Mouse (Mus musculus) kidney, embryonic 16.5 days (tissue): ENCODE data around the gene Olfr1161. TPM values are rescaled to one million over a fixed set of nuclear protein-coding genes. Genes with fewer than 3 reads are reported as not detected.
"Not testable (repeated sequence)": the region's sequence is repeated elsewhere in the genome, so short reads cannot be mapped to it uniquely, and the experiment has no call there.

ENCODE experiments used
- ATAC-seq: fragments of 200-750 bp; cut with Nextera tagmentation; 2 replicates; pipeline ENCODE4 v1.8.0; 2017; ENCODE audit warnings: moderate TSS enrichment; ENCODE audit not compliant: low FRiP score, low TSS enrichment
- H3K27ac ChIP-seq: fragments of 300-500 bp; sonication (generic); 2 replicates; pipeline ENCODE4 v1.5.1; 2014; ENCODE audit warnings: low read length
- H3K27me3 ChIP-seq: fragments of 300-500 bp; sonication (generic); 2 replicates; pipeline ENCODE4 v1.6.1; 2014; ENCODE audit warnings: low read length, control low read depth, mixed read lengths; ENCODE audit not compliant: insufficient read depth
- H3K36me3 ChIP-seq: fragments of 300-500 bp; sonication (generic); 2 replicates; pipeline ENCODE4 v1.6.1; 2014; ENCODE audit warnings: low read length, control low read depth, mixed read lengths; ENCODE audit not compliant: insufficient read depth
- H3K4me1 ChIP-seq: fragments of 300-500 bp; sonication (generic); 2 replicates; pipeline ENCODE4 v1.6.1; 2014; ENCODE audit warnings: low read length, control low read depth, mixed read lengths; ENCODE audit not compliant: insufficient read depth
- H3K4me2 ChIP-seq: fragments of 300-500 bp; sonication (generic); replicated peaks from 2 replicates; pipeline ENCODE4 v1.6.1; 2014; ENCODE audit warnings: low read depth, low read length
- H3K4me3 ChIP-seq: fragments of 300-500 bp; sonication (generic); 2 replicates; pipeline ENCODE4 v1.5.1; 2014; ENCODE audit warnings: mild to moderate bottlenecking, low read length
- H3K9ac ChIP-seq: fragments of 300-500 bp; sonication (generic); replicated peaks from 2 replicates; pipeline ENCODE4 v1.6.1; 2014; ENCODE audit warnings: low read length
- H3K9me3 ChIP-seq: fragments of 300-500 bp; sonication (generic); 2 replicates; pipeline ENCODE4 v1.6.1; 2016; ENCODE audit warnings: low read length, control low read depth
- WGBS: fragments of 180-500 bp; shearing (Covaris S2); extraction: QIAGEN DNeasy Blood & Tissue Kit; methylation state at CpG from one replicate; pipeline ENCODE4 v1.1.7; 2014; 5-methylcytosine and 5-hydroxymethylcytosine counted together
- polyA plus RNA-seq: library from polyadenylated mRNA; unstranded; fragments of >200 nt; fragmentation: Nextera tagmentation; extraction: Ambion mirVana; gene quantifications from 2 replicates; pipeline ENCODE4 v1.2.1, GENCODE M21; 2015

Olfr1161 gene
- polyA plus RNA-seq: not detected in 2 replicates

DNA sequence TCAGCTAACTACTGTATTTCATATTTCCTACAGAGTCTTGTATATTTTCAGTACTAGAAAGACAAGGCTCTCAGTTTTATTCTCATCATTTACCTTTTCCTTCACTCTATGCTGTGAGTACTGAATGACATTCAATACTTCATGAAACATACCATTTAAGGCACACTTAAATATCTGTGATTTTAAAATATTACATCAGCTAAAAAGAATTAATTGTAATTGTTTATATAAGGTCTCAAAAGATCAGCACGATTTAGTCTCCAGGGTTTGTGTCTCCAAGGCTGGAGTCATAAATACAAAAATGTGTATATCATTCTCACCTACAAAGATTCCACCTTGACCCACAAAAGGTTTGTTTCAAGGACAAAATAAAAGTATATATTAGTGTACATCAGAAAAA is at the start of gene Olfr1161:
Olfr1161 (plus strand) TSS at position 301 of the 400 bp plus-strand sequence.
- H3K27me3 ChIP-seq, H3K4me3 ChIP-seq, H3K9ac ChIP-seq, H3K27ac ChIP-seq, ATAC-seq, H3K4me1 ChIP-seq, H3K4me2 ChIP-seq, H3K9me3 ChIP-seq, H3K36me3 ChIP-seq: not testable (repeated sequence)
- 93% methylated on average over 1 of the region's 1 CpGs for WGBS

DNA sequence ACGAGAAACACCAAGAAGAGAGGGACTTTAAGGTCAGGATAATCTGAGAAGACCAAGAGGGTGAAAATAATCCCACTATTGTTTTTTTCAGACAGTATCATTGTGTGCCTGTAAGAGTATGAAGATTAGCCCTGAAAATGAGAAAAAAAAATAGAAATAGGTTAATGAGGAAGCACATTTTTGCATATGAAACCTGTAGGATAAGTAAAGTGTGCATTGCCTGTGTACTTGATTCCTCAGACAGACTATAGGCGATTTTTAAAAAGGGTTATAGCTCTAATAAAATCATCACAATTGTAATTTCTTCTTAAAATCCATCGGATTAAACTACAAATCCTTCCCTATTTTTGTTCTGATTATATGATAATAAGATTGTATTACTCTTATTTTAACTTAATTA is 48.0 kb upstream of the Olfr1161 start, which contains the start of gene Olfr74:
Olfr74 (minus strand) TSS at position 101 of the 400 bp plus-strand sequence.
- no peaks in the 10 kb centered on the region for H3K36me3 ChIP-seq
- H3K4me1 ChIP-seq: no peaks in the 10 kb centered on the region
- H3K9ac ChIP-seq: no peak within 1 kb of the TSS
- H3K9me3 ChIP-seq: no peaks in the 10 kb centered on the region
- no peak within 1 kb of the TSS for H3K4me2 ChIP-seq
- no peak within 1 kb of the TSS for H3K27ac ChIP-seq
- H3K27me3 ChIP-seq: no peaks in the 10 kb centered on the region
- ATAC-seq: no peak
- WGBS: 78% methylated on average over 3 of the region's 3 CpGs
- H3K4me3 ChIP-seq: no peak within 1 kb of the TSS

DNA sequence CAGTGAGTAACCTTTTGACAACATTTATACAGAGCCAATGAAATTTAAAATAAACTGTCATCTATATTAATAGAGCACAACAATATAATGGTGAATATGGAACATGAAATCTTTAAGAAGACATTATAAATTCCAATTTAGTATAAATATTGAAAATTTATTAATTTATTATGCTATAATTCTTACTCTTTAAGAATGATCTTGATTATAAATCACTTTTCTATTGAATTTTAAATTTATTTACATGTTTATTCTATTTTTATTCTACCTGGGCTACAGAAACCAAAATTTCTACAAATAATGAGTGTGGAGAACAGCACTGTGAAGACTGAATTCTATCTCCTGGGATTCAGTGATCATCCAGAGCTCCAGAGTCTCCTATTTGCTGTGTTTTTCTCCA is 32.8 kb upstream of the Olfr1161 start, which contains the start of gene Olfr1158:
Olfr1158 (plus strand) TSS at position 301 of the 400 bp plus-strand sequence.
- Histone ChIP-seq H3K36me3 (no peaks in the 10 kb centered on the region), H3K27me3 (no peaks in the 10 kb centered on the region), H3K4me3 (no peak within 1 kb of the TSS), H3K4me2 (no peak within 1 kb of the TSS), H3K9me3 (no peaks in the 10 kb centered on the region), H3K27ac (no peak within 1 kb of the TSS), H3K9ac (no peak within 1 kb of the TSS), H3K4me1 (no peaks in the 10 kb centered on the region)
- no peak for ATAC-seq

DNA sequence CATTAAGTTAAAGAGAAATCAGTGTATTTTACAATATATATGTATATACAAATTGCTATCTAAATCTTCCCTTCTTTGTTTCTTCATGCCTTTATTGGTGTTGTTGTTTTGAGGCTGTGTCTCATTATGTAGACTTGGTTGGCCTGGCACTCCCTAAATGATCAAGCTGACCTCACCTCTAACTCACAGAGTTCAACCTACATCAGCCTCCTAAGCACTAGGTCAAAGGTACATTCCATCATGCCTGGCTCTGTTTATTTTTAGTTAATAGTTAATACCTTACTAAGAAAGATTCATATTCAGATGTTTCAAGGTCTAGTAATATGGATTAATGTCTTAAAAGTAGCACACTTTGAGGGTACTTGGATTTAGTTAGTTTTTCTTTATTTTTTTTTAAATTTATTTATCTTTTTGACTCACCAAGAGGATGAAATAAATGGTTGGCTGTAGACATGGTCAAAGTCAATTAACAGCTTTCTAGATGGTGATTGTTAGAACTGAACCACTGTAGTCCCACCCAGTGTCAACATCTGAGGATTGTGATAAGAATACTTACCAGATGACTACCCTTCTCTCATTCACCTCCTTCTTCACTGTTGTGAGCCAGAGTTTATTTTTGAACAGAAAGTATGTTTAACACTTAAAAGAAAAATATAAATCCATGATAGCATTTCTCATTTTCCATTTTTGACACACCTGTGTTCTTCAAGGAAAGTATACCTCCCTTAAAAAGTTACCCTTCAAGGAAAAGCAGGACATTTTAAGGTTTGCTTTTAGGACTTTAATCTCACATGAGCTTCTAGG is 14.9 kb upstream of the Olfr1161 start, which contains the start of gene Olfr1160:
Olfr1160 (minus strand) TSS at position 754 of the 804 bp plus-strand sequence.
- Histone ChIP-seq H3K4me2 (no peak within 1 kb of the TSS), H3K27me3 (no peaks in the 10 kb centered on the region), H3K9ac (no peak within 1 kb of the TSS), H3K4me1 (no peaks in the 10 kb centered on the region), H3K9me3 (no peaks in the 10 kb centered on the region), H3K4me3 (no peak within 1 kb of the TSS), H3K36me3 (no peaks in the 10 kb centered on the region), H3K27ac (no peak within 1 kb of the TSS)
- no peak for ATAC-seq

DNA sequence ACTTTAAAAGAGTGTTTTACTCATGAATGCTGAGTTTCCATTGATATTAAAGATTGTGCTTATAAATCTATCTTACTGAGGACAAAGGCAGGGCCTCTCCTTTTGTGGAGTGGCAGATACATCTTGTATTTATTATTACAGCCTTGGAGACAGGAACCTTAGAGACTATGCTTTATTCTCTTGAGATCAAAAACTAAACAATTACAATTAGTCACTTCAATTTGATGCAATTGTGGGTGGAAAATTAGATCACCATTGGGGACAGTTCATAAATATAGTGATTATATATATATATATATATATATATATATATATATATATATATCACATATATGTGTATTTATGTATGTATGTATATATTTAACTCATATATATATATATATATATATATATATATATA is 15.0 kb downstream of the Olfr1161 start, which contains the start of gene Olfr73:
Olfr73 (minus strand) TSS at position 101 of the 400 bp plus-strand sequence.
- ATAC-seq: no peak

DNA sequence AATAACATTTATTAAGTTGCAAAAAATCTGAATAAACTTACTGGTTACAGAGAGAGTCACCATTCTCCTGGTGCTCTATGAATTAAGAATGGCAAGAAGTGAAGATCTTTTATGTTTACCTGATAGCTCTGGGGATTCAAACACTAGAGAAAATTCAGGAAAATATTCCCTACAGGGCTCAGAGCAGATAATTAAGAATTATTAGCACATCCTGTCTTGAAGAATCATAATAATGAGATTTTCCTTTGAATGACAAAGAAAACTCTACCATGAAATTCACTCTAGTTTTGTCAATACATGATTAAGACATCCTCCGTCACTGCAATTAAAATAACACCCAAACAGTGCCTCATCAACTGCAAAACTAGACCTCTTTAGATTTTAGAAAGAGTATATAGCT is 28.5 kb downstream of the Olfr1161 start, which contains the start of gene Olfr1162:
Olfr1162 (minus strand) TSS at position 101 of the 400 bp plus-strand sequence.
- no peaks in the 10 kb centered on the region for H3K27me3 ChIP-seq
- no peak within 1 kb of the TSS for H3K9ac ChIP-seq
- H3K4me3 ChIP-seq: no peak within 1 kb of the TSS
- no peak within 1 kb of the TSS for H3K27ac ChIP-seq
- no peak within 1 kb of the TSS for H3K4me2 ChIP-seq
- 79% methylated on average over 1 of the region's 1 CpGs for WGBS
- ATAC-seq: no peak
- H3K36me3 ChIP-seq: no peaks in the 10 kb centered on the region
- H3K4me1 ChIP-seq: no peaks in the 10 kb centered on the region
- H3K9me3 ChIP-seq: no peaks in the 10 kb centered on the region

More for the DNA sequence above, 15.0 kb downstream of the Olfr1161 start, which contains the start of gene Olfr73:
- Histone ChIP-seq H3K36me3 (no peaks in the 10 kb centered on the region), H3K4me1 (no peaks in the 10 kb centered on the region), H3K4me2 (no peak within 1 kb of the TSS), H3K9me3 (no peaks in the 10 kb centered on the region), H3K4me3 (no peak within 1 kb of the TSS), H3K27me3 (no peaks in the 10 kb centered on the region), H3K9ac (no peak within 1 kb of the TSS), H3K27ac (no peak within 1 kb of the TSS)

DNA sequence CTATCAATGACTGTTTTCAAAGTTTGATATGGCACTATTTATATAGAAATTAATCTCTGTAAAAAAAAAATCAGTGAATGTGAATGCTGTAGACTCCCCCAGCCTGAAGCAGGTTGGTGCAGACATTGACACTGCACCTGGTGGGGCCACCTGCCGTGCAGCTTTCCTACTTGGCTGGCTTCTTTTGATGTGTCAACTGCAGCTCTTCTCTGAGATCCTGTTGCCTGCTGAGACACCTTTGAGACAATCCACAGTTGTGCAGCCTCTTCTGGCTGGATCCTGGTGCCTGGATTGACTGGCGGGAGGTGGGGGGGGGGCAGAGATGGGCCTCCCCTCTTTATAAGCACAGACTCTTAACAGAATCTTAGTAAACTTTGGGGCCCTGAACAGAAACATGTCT is 41.0 kb downstream of the Olfr1161 start:
- 81% methylated on average over 2 of the region's 2 CpGs for WGBS
- Histone ChIP-seq H3K9me3 (0 out of 2 replicates have a peak, but pooled peaks cover 4% of the 10 kb centered on the region), H3K4me3 (no peak overlapping the region), H3K27me3 (no peaks in the 10 kb centered on the region), H3K4me1 (no peaks in the 10 kb centered on the region), H3K27ac (no peak overlapping the region), H3K36me3 (no peaks in the 10 kb centered on the region), H3K4me2 (no peak overlapping the region), H3K9ac (no peak overlapping the region)
- no peak for ATAC-seq

DNA sequence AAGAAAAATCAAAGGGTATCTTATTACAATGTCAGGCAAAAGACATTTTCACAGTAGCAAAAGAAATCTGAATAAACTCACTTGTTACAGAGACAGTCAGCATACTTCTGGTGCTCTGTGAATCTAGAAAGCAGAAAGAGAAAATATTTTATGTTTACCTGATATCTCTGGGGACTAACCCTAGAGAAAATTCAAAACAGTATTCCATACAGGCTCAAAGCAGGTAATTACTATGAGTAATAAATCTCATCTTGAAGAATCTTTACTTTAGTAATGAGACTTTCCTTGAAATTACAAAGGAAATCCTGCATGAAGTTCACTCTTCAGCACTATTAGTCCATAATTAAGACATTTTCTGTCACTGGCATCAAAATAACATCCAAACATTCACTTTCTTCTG is 49.2 kb downstream of the Olfr1161 start, which contains the start of gene Olfr1163:
Olfr1163 (minus strand) TSS at position 101 of the 400 bp plus-strand sequence.
- no peak within 1 kb of the TSS for H3K9ac ChIP-seq
- H3K4me2 ChIP-seq: no peak within 1 kb of the TSS
- H3K9me3 ChIP-seq: no peaks in the 10 kb centered on the region
- no peak for ATAC-seq
- H3K27me3 ChIP-seq: no peaks in the 10 kb centered on the region
- no peak within 1 kb of the TSS for H3K27ac ChIP-seq
- H3K36me3 ChIP-seq: no peaks in the 10 kb centered on the region
- H3K4me1 ChIP-seq: no peaks in the 10 kb centered on the region
- no peak within 1 kb of the TSS for H3K4me3 ChIP-seq
